Mouse (Mus musculus) thymus, postnatal 14 days (tissue): ENCODE measurements at regions not wholly inside any gene's neighbourhood (a gene's known extent, or its start where the extent isn't known, plus 50 kb on each side); places are given as distances from the start of the nearest gene placed in this dataset.

Experiments
- DNase-seq: peaks from one replicate; pipeline ENCODE4 v3.0.0; 2021

DNA sequence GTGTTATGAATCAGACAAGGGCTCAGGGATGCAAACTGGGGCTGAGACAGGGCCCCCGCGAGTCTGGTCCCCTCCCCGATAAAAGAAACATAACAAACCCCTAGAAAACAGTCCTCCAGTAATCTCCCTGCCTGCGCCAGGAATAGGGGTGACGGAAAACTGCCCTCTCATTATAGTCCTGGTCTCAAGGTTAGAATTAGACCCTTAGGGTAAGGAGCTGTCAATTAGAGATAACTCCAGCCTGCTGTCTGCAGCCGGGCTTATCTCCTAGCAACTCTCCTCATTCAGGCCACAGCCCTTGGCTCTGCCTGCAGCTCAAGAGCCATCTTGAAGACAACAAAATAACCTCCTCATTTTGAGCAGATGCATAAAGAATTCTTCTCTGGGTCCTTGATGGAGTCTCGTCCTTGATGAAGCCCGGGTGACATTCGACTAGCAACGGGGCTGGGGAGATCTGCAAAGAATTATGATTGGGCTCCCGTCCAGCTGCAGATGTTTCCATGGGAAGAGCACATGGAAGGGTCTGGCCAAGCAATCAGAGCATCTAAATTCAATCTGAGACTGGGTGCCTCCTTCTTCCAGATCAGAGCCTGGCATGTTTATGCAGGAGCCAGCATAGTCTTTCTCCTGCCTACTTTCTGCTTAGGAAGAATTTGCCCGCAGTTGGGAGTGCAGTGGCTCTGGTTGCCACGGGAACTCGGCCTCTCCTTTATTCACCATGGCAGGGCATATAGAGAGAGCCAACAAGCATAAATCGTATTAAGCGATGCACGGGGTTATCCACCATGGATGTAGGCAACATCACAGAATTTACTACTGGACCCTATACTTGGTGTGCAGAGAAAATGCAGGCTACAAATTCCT is 281.2 kb downstream of the Sox11 start:
- no peak for DNase-seq

DNA sequence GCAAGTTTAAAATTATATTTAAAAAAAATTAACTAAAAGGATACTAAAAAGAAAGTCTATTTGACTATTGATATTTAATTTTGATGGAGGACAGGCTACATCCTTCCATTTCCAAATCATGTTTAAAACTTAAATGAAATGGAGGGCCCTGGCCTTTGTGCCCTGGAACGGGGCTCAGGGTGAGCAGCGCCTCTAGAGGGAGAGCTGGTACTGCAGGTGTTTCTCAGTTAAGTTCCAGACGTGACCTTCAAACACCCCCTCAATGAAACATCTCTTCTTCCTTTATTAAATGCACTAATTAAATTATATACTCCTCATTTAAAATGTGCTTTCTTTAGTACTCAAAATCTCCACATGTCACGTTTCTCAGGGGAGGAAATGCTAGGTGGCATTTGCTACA is 282.5 kb downstream of the Sox11 start:
- DNase-seq: no peak

DNA sequence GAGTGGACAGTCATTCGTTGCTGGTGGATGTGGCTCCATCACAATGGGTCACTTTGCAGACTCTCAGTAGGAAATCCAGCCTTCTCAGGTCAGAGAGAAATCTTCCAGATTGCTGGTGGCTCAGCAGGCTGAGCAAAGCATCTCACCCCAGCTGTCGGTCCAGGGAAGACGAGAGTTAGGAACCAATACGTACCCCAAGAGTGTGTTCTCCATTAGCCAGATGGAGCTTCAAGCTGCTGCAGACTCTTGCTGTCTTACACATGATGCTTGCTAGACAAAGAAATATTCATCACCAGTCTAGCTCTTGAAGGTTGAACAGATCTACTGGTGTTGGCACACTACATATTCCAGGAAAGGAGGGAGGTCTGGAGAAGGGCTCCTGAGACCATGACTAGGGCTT is 288.0 kb downstream of the Sox11 start:
- DNase-seq: no peak

DNA sequence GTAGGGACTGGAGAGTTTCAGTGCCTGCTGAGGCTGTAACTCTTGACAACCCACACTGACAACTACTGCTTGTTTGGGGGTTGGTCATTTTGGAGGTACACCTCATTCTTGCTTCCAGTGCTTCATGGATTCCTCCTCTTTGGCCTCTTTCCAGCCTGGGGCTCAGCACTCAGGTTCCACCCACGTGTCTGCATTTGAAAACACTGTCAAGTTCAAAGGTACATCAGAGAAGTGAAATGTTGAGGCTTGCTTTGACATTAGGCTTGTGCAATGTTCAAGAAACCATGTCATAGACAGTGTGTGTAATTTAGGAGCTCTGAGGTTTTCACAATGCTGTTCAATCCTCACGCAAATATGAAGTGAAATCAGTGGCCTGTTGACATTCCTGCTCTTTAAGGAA is 304.5 kb downstream of the Sox11 start:
- DNase-seq: no peak

GRCm38 (mm10) chr12:27019751-27020150 is 322.6 kb downstream of the Sox11 start:
- DNase-seq: no peak

GRCm38 (mm10) chr12:27018366-27018765 is 324.0 kb downstream of the Sox11 start:
- no peak for DNase-seq

GRCm38 (mm10) chr12:26999287-26999686 is 343.1 kb downstream of the Sox11 start:
- DNase-seq: no peak

GRCm38 (mm10) chr12:26976284-26977065 is 365.9 kb downstream of the Sox11 start:
- no peak for DNase-seq

DNA sequence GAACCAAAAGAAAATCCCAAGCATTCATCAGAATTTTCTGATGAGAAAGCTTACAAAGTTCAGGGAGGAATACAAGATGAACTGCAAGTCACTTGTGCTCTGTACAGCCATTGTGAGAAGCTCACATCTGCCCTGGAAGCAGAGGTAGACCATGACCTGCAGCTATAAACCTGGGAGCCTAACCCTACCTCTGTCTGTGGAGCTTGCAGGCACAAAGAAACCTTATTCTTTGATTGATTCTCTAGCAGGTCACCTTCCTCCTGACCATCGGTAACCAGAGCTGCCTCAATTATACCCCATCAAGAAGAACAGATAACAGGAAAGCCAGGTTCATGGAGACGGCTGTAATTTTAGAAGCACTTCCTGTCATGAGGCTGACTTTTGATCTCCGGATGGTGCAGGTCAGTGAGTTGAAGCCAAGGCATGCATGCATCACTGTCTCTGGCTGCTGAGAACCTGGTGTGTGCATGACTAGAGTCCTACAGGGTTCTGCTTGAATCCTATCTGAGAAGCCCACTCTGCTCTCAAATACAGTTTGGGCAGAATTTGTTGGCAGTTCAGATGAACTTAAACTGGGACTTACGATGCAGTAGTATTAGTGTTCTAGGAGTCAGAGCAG is 369.8 kb downstream of the Sox11 start:
- no peak for DNase-seq

GRCm38 (mm10) chr12:26967018-26967737 is 375.2 kb downstream of the Sox11 start:
- no peak for DNase-seq

GRCm38 (mm10) chr12:26963917-26964316 is 378.5 kb downstream of the Sox11 start:
- no peak for DNase-seq

- DNase-seq: no peak
These were observed 402.5 kb downstream of the Sox11 start for GRCm38 (mm10) chr12:26939831-26940230.

- DNase-seq: no peak
These were observed 404.5 kb downstream of the Sox11 start for GRCm38 (mm10) chr12:26937836-26938235.

- DNase-seq: no peak
These were observed 405.5 kb downstream of the Sox11 start for GRCm38 (mm10) chr12:26936696-26937458.

DNA sequence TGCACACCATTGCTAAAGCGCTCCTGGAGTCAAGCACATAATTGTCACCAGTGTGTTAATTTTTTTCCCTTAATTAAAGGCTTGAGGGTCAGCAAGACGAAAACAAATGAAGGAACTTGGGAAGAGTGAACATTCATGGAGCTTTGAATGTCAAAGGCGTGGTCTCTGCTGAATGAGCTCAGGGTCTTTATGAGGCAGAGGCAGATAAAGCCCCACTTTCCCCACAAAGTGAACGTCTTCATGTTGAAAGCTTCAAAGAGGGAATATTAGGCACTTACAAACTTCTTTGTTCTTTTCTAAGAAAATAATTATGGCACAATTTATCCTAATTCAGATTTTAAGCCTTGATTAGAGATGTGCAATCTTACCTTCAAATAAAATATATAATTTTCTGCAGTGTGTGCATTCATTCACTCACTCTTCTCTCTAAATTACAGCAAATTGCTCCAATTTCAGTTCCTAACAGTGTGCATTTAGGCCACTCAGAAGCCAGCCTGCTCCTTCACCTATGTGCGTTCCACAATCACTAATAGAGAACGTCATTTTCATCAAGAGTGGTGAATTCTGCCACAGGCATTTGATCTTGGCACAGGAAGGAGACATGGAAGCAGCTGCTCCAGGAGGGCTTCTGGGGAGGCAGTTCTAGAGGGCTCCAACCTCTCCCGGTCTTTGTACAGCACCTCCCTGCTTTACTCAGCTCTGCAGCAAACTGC is 412.1 kb downstream of the Sox11 start:
- DNase-seq: no peak

DNA sequence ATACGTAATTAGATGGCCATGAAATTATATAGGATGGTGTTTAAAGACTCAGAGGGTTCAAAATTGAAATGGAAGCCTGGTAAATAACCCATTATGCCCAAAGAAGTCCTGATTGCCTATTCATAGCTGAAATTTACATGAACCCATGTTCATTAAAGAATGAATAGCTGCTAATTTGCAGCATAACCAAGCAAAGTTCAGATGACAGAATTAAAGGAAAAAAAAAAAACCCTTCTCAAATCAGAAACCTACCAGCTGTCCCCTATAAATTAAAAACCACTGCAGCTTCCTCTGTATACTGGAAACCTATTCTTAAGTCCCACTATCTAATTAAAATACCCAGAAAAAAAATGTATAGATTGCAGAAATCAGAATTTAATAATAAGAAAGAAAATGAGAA is 436.2 kb downstream of the Sox11 start:
- no peak for DNase-seq

- DNase-seq: no peak
These were observed 434.9 kb downstream of the Cmpk2 start for GRCm38 (mm10) chr12:26903894-26904272.

- no peak for DNase-seq
These were observed 434.3 kb downstream of the Cmpk2 start for GRCm38 (mm10) chr12:26903073-26903893.

DNA sequence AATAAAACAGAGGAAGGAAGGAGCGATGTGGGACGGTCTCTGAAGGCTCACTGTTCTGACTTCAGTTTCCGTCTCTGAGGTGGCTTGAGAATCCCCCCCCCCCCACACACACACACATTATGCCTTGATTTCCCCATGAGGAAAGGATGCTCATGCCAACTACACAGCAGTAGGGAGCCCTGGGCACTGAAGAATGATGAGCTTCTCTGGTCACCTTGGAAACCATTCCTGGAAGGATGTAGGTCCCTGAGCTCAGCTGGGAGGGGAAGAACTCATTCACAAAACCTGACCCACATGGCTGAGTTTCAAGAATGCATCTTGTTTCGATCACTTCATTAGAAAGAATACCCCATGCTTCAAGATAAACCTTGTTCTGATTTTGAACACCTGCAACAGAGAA is 422.2 kb downstream of the Cmpk2 start:
- no peak for DNase-seq

- no peak for DNase-seq
These were observed 417.6 kb downstream of the Cmpk2 start for GRCm38 (mm10) chr12:26886635-26887014.
